ENCODE assay signal across 8 mouse cellular contexts in the genomic region with DNA sequence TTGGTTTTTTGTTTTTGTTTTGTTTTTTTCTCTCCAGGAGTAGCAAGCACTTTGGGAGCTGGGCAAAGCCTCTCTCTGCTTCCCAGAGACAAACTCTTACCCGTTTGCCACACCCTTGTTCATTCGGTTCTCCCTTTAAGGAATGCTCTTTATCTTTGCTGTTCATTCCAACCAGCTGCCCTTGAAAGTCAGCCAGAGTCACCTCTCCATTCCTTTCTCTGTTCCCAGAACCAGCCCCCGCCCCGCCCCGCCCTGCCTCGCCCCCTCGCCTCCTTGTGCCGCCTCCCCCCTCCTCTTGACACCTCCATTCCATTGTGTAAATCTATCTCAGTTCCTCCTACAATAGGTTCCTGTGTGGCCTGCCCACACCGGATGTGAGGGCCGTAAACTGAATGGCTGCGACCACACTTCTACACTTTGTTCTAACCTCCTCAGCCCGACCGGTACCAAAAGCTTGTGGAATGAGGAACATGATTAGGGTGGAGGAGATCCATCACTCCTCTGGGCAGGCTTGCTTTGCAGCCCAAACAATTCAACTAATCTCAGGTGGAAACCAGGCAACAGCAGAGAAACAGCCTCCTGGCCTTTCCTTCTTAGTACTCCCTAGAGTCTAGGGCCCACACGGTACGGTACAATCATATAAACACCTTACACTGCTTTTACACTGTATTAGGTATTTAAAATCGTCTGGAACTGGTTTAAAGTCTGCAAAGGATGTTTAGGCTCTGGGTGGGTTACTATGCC. TPM values are rescaled to one million over a fixed set of nuclear protein-coding genes. Genes with fewer than 3 reads are reported as not detected.
DNase-seq lines count a peak whose midpoint lies in the region; ATAC-seq and TF ChIP-seq lines count a peak whose summit lies in the region.

No protein-coding gene starts in this region.

- TF ChIP-seq CTCF in liver, embryonic 14.5 days (IDR thresholded peaks at IDR 0.05; ENCODE audit: low read depth): no peak

- no peaks in the 10 kb centered on the region for H3K36me3 ChIP-seq in kidney, embryonic 15.5 days
- no peaks in the 10 kb centered on the region for H3K36me3 ChIP-seq in heart, embryonic 12.5 days
- no peaks in the 10 kb centered on the region for H3K36me3 ChIP-seq in liver, embryonic 14.5 days (replicated peaks; ENCODE audit: control insufficient read depth, insufficient read depth, low read depth)
- H3K36me3 ChIP-seq in splenic B cell, adult 2 months (ENCODE audit: control insufficient read depth, insufficient read depth, low read length, poor library complexity, severe bottlenecking): no peaks in the 10 kb centered on the region

- no peaks in the 10 kb centered on the region for H3K27me3 ChIP-seq in kidney, embryonic 15.5 days
- H3K27me3 ChIP-seq in heart, embryonic 12.5 days (replicated peaks): no peaks in the 10 kb centered on the region
- no peaks in the 10 kb centered on the region for H3K27me3 ChIP-seq in liver, embryonic 14.5 days (ENCODE audit: control insufficient read depth, insufficient read depth, low read length)
- H3K27me3 ChIP-seq in splenic B cell, adult 2 months (ENCODE audit: control insufficient read depth, insufficient read depth, low read length, poor library complexity, severe bottlenecking): no peaks in the 10 kb centered on the region

- H3K9me3 ChIP-seq in kidney, embryonic 15.5 days (replicated peaks): no peaks in the 10 kb centered on the region
- H3K9me3 ChIP-seq in heart, embryonic 12.5 days (replicated peaks): no peaks in the 10 kb centered on the region
- H3K9me3 ChIP-seq in liver, embryonic 14.5 days (ENCODE audit: control insufficient read depth, low read length): no peaks in the 10 kb centered on the region

- TF ChIP-seq EP300 in liver, embryonic 14.5 days (IDR thresholded peaks at IDR 0.05; ENCODE audit: low read depth): no peak

- H3K4me1 ChIP-seq in kidney, embryonic 15.5 days: peaks cover 16% of the 10 kb centered on the region
- peaks cover 18% of the 10 kb centered on the region for H3K4me1 ChIP-seq in heart, embryonic 12.5 days (replicated peaks)
- peaks cover 0 to 10% of the 10 kb centered on the region in 2 experiments; a peak in 2 of 4 replicates for H3K4me1 ChIP-seq in liver, embryonic 14.5 days (replicated peaks; ENCODE audit: control insufficient read depth in 2 of 2, insufficient read depth in 2 of 2, low read length in 1 of 2)

- H3K4me2 ChIP-seq in kidney, embryonic 15.5 days: peak overlapping the region; percentile 30
- peak overlapping the region; percentile 45 for H3K4me2 ChIP-seq in heart, embryonic 12.5 days
- H3K4me2 ChIP-seq in liver, embryonic 14.5 days (ENCODE audit: low read depth): no peak overlapping the region

- 8% methylated on average over 16 of the region's 16 CpGs for WGBS in kidney, embryonic 15.5 days
- 8% methylated on average over 16 of the region's 16 CpGs for WGBS in heart, embryonic 12.5 days
- WGBS in liver, embryonic 14.5 days (ENCODE audit: insufficient replicate concordance): 6% methylated on average over 16 of the region's 16 CpGs

- H3K9ac ChIP-seq in kidney, embryonic 15.5 days: no peak overlapping the region
- H3K9ac ChIP-seq in heart, embryonic 12.5 days: no peak overlapping the region
- no peak overlapping the region for H3K9ac ChIP-seq in liver, embryonic 14.5 days (replicated peaks)

- no peak for DNase-seq in kidney, adult 8-10 months
- DNase-seq in liver, embryonic 14.5 days (ENCODE audit: low read depth in 3 of 3, low spot score in 3 of 3): no peak
- peak; percentile 8 for DNase-seq in splenic B cell, adult 2 months (ENCODE audit: low read depth, low spot score)
- DNase-seq in urinary bladder, postnatal 36 days (ENCODE audit: low spot score in 2 of 2): no peak
- no peak for DNase-seq in left cerebral cortex, postnatal 36 days (ENCODE audit: low spot score in 2 of 2)
- no peak for DNase-seq in urinary bladder, adult 18-20 months (ENCODE audit: low spot score in 2 of 2)

- H3K4me3 ChIP-seq in kidney, embryonic 15.5 days (replicated peaks): no peak overlapping the region
- H3K4me3 ChIP-seq in heart, embryonic 12.5 days: no peak overlapping the region
- no peak overlapping the region for H3K4me3 ChIP-seq in liver, embryonic 14.5 days (ENCODE audit: insufficient read depth in 1 of 2, low read depth in 2 of 2, low read length in 2 of 2)

- intact Hi-C loops in left cerebral cortex, postnatal 36 days (cut with DNase I): no loop called here

- H3K27ac ChIP-seq in kidney, embryonic 15.5 days: peak overlapping the region; percentile 72
- peak overlapping the region; percentile 77 for H3K27ac ChIP-seq in heart, embryonic 12.5 days (ENCODE audit: poor library complexity, severe bottlenecking)
- H3K27ac ChIP-seq in liver, embryonic 14.5 days: no peak overlapping the region

- ATAC-seq in kidney, embryonic 15.5 days (replicated peaks; ENCODE audit: low FRiP score): peak; percentile 83
- ATAC-seq in heart, embryonic 12.5 days (ENCODE audit: insufficient number of reproducible peaks, low FRiP score): peak; percentile 68
- ATAC-seq in liver, embryonic 14.5 days (ENCODE audit: insufficient read depth): peak; percentile 15; the same call in 1 of the 2 replicates

RNA-seq across cellular contexts. Expression of gene Gcnt2, which starts 9.5 kb away (rescaled TPM):
- polyA plus RNA-seq in kidney, embryonic 15.5 days (2015; fragmentation: Nextera tagmentation; extraction: Ambion mirVana): 5.7 and 5.8 TPM in 2 replicates
- polyA plus RNA-seq in heart, embryonic 12.5 days (2016; fragmentation: Nextera tagmentation; extraction: Ambion mirVana): 3.7 and 3.9 TPM in 2 replicates
- 0.44 and 0.51 TPM in 2 replicates for polyA plus RNA-seq in liver, embryonic 14.5 days (2012; rRNA removed)
- polyA plus RNA-seq in liver, embryonic 14.5 days (2014; fragmentation: Nextera tagmentation; extraction: Ambion mirVana): 0.91 and 1.2 TPM in 2 replicates
- 10 to 100 TPM; 17.5 to 18.3 TPM for total RNA-seq in left cerebral cortex, postnatal 36 days (2021)

Comparison
In these comparisons a context has a peak if more than half of its experiments do, and no peak if none do; other contexts are left out.
1. ATAC-seq: peak in every context shown above with its lines; median percentile 83 in kidney, embryonic 15.5 days; 68 in heart, embryonic 12.5 days; 15 in liver, embryonic 14.5 days.